In the genomic region with DNA sequence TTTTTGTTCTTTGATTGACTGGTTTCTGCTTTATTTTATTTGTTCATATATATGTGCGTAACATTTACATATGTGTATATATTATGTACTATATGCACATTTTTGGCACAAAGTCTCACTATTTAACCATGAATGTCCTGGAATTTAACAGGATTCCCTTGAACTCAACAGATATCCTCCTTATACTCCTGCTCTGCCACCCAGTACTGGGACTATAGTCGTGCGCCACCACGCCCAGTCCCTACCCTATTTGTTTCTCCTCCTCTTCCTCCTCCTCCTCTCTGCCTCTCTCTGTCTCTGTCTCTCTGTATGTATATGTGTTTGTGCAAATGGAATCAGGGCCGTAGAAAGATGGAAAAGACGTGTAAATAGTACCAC, we compare ENCODE assay signal across 8 mouse cellular contexts. TPM values are rescaled to one million over a fixed set of nuclear protein-coding genes. Genes with fewer than 3 reads are reported as not detected.
DNase-seq lines count a peak whose midpoint lies in the region; ATAC-seq and TF ChIP-seq lines count a peak whose summit lies in the region.

No protein-coding gene starts in this region.

- WGBS in heart, postnatal 0 days, result 17% methylated on average over 6 of the region's 6 CpGs
- WGBS in embryonic facial prominence, embryonic 11.5 days, result 26% methylated on average over 6 of the region's 6 CpGs
- 19% methylated on average over 6 of the region's 6 CpGs for WGBS in intestine, embryonic 14.5 days
- 27% methylated on average over 6 of the region's 6 CpGs for WGBS in midbrain, embryonic 12.5 days

- H3K27ac ChIP-seq in heart, postnatal 0 days (ENCODE audit: low read depth), result no peak overlapping the region
- no peak overlapping the region for H3K27ac ChIP-seq in embryonic facial prominence, embryonic 11.5 days (replicated peaks; ENCODE audit: low read depth, low read length)
- H3K27ac ChIP-seq in intestine, embryonic 14.5 days (ENCODE audit: low read depth), result no peak overlapping the region
- H3K27ac ChIP-seq in midbrain, embryonic 12.5 days (replicated peaks), result no peak overlapping the region

- TF ChIP-seq CTCF in heart, postnatal 0 days (IDR thresholded peaks at IDR 0.05; ENCODE audit: low read depth), result no peak

- H3K4me2 ChIP-seq in heart, postnatal 0 days (ENCODE audit: low read depth, low read length), result peak overlapping the region; percentile 52
- H3K4me2 ChIP-seq in embryonic facial prominence, embryonic 11.5 days (ENCODE audit: low read depth, low read length), result peak overlapping the region; percentile 32
- peak overlapping the region; percentile 71 for H3K4me2 ChIP-seq in intestine, embryonic 14.5 days (ENCODE audit: low read length)
- peak overlapping the region; percentile 51 for H3K4me2 ChIP-seq in midbrain, embryonic 12.5 days (replicated peaks)

- H3K9me3 ChIP-seq in heart, postnatal 0 days (replicated peaks; ENCODE audit: control insufficient read depth, low read length), result no peaks in the 10 kb centered on the region
- H3K9me3 ChIP-seq in embryonic facial prominence, embryonic 11.5 days (replicated peaks; ENCODE audit: control insufficient read depth, low read length), result no peaks in the 10 kb centered on the region
- H3K9me3 ChIP-seq in intestine, embryonic 14.5 days (ENCODE audit: control insufficient read depth, low read length), result no peaks in the 10 kb centered on the region
- H3K9me3 ChIP-seq in midbrain, embryonic 12.5 days, result no peaks in the 10 kb centered on the region

- ATAC-seq in heart, postnatal 0 days (ENCODE audit: insufficient read depth, low read depth), result no peak
- peak; percentile 45 for ATAC-seq in embryonic facial prominence, embryonic 11.5 days (replicated peaks; ENCODE audit: insufficient number of reproducible peaks, low FRiP score, low TSS enrichment, low read depth)
- peak; percentile 52 for ATAC-seq in intestine, embryonic 14.5 days (replicated peaks; ENCODE audit: low FRiP score, low TSS enrichment, low read depth)
- peak; percentile 58 for ATAC-seq in midbrain, embryonic 12.5 days (ENCODE audit: low FRiP score, low read depth)

- H3K9ac ChIP-seq in heart, postnatal 0 days (replicated peaks; ENCODE audit: low read depth, low read length), result no peak overlapping the region
- H3K9ac ChIP-seq in embryonic facial prominence, embryonic 11.5 days (replicated peaks; ENCODE audit: low read length), result peak overlapping the region; percentile 53; the same call in 1 of the 2 replicates
- H3K9ac ChIP-seq in intestine, embryonic 14.5 days (ENCODE audit: low read length), result no peak overlapping the region
- no peak overlapping the region for H3K9ac ChIP-seq in midbrain, embryonic 12.5 days (replicated peaks)

- DNase-seq in heart, postnatal 0 days (ENCODE audit: low spot score), result no peak
- DNase-seq in heart, postnatal 10 days, result no peak
- DNase-seq in embryonic facial prominence, embryonic 11.5 days (ENCODE audit: low spot score), result no peak
- DNase-seq in intestine, embryonic 14.5 days (ENCODE audit: low spot score), result no peak
- no peak for DNase-seq in adrenal gland, adult 2 months
- no peak for DNase-seq in right cerebral cortex, postnatal 36 days (ENCODE audit: low spot score in 2 of 2)
- no peak for DNase-seq in thymus, postnatal 10 days (ENCODE audit: low spot score in 2 of 2)

- intact Hi-C loops in heart, postnatal 10 days (cut with DNase I), result no loop called here

- H3K4me3 ChIP-seq in heart, postnatal 0 days (ENCODE audit: low read depth, low read length), result no peak overlapping the region
- peak overlapping the region; percentile 59; the same call in 1 of the 2 replicates for H3K4me3 ChIP-seq in embryonic facial prominence, embryonic 11.5 days (ENCODE audit: low read depth, low read length)
- no peak overlapping the region for H3K4me3 ChIP-seq in intestine, embryonic 14.5 days (ENCODE audit: low read depth, low read length)
- peak overlapping the region; percentile 23; the same call in 1 of the 2 replicates for H3K4me3 ChIP-seq in midbrain, embryonic 12.5 days

- peaks cover 26% of the 10 kb centered on the region for H3K36me3 ChIP-seq in heart, postnatal 0 days (replicated peaks; ENCODE audit: control insufficient read depth, insufficient read depth, low read length)
- H3K36me3 ChIP-seq in embryonic facial prominence, embryonic 11.5 days (replicated peaks; ENCODE audit: control insufficient read depth, insufficient read depth, low read depth, low read length), result peaks cover 4% of the 10 kb centered on the region
- peaks cover 27% of the 10 kb centered on the region for H3K36me3 ChIP-seq in intestine, embryonic 14.5 days (ENCODE audit: control insufficient read depth, insufficient read depth, low read length)
- peaks cover 27% of the 10 kb centered on the region for H3K36me3 ChIP-seq in midbrain, embryonic 12.5 days

- peaks cover 3% of the 10 kb centered on the region; the same call in 1 of the 2 replicates for H3K4me1 ChIP-seq in heart, postnatal 0 days (ENCODE audit: control insufficient read depth, insufficient read depth)
- peaks cover 4% of the 10 kb centered on the region for H3K4me1 ChIP-seq in embryonic facial prominence, embryonic 11.5 days (ENCODE audit: control insufficient read depth, insufficient read depth, low read length)
- H3K4me1 ChIP-seq in intestine, embryonic 14.5 days (replicated peaks; ENCODE audit: control insufficient read depth, insufficient read depth, low read length), result peaks cover 4% of the 10 kb centered on the region; the same call in 1 of the 2 replicates
- peaks cover 11% of the 10 kb centered on the region for H3K4me1 ChIP-seq in midbrain, embryonic 12.5 days

- no peak for TF ChIP-seq EP300 in heart, postnatal 0 days (IDR thresholded peaks at IDR 0.05; ENCODE audit: low read depth)

- H3K27me3 ChIP-seq in heart, postnatal 0 days (ENCODE audit: control insufficient read depth, insufficient read depth, low read length), result no peaks in the 10 kb centered on the region
- H3K27me3 ChIP-seq in embryonic facial prominence, embryonic 11.5 days (ENCODE audit: control insufficient read depth, insufficient read depth, low read length), result no peaks in the 10 kb centered on the region
- H3K27me3 ChIP-seq in intestine, embryonic 14.5 days (replicated peaks; ENCODE audit: control insufficient read depth, insufficient read depth, low read length), result no peaks in the 10 kb centered on the region
- H3K27me3 ChIP-seq in midbrain, embryonic 12.5 days, result 0 out of 2 replicates have a peak, but pooled peaks cover 5% of the 10 kb centered on the region

RNA-seq across cellular contexts. Expression of a gene that starts 0.4 kb away (rescaled TPM):
- 36.9 and 56.2 TPM in 2 replicates for total RNA-seq in heart, postnatal 0 days (2014; rRNA removed; ENCODE audit: low replicate concordance)
- polyA plus RNA-seq in heart, postnatal 0 days (2015; fragmentation: Nextera tagmentation; extraction: Ambion mirVana), result 25.1 and 26.3 TPM in 2 replicates
- 10 to 100 TPM; 36.3 to 54.4 TPM for total RNA-seq in heart, postnatal 10 days (2021)
- 30.5 and 35.6 TPM in 2 replicates for polyA plus RNA-seq in embryonic facial prominence, embryonic 11.5 days (2014; fragmentation: Nextera tagmentation; extraction: Ambion mirVana)
- polyA plus RNA-seq in intestine, embryonic 14.5 days (2014; fragmentation: Nextera tagmentation; extraction: Ambion mirVana), result 37.9 and 40.1 TPM in 2 replicates
- 45.3 and 46.3 TPM in 2 replicates for polyA plus RNA-seq in midbrain, embryonic 12.5 days (2016; fragmentation: Nextera tagmentation; extraction: Ambion mirVana)
- 10 to 100 TPM; 55.4 to 62.8 TPM for total RNA-seq in adrenal gland, adult 2 months (2021)
- 87.6 and 89.0 TPM in 2 replicates for polyA plus RNA-seq in adrenal gland, adult 2 months (2012; rRNA removed)

RNA-seq across cellular contexts. Expression of a gene that starts 8.1 kb away (rescaled TPM):
- not detected in 2 replicates for total RNA-seq in heart, postnatal 0 days (2014; rRNA removed; ENCODE audit: low replicate concordance)
- 0.14 TPM in 1 of 2 replicates, not detected in the other for polyA plus RNA-seq in heart, postnatal 0 days (2015; fragmentation: Nextera tagmentation; extraction: Ambion mirVana)
- not detected for total RNA-seq in heart, postnatal 10 days (2021)
- polyA plus RNA-seq in embryonic facial prominence, embryonic 11.5 days (2014; fragmentation: Nextera tagmentation; extraction: Ambion mirVana), result 0.25 and 0.38 TPM in 2 replicates
- polyA plus RNA-seq in intestine, embryonic 14.5 days (2014; fragmentation: Nextera tagmentation; extraction: Ambion mirVana), result 0.26 and 0.42 TPM in 2 replicates
- 0.48 and 0.55 TPM in 2 replicates for polyA plus RNA-seq in midbrain, embryonic 12.5 days (2016; fragmentation: Nextera tagmentation; extraction: Ambion mirVana)
- total RNA-seq in adrenal gland, adult 2 months (2021), result not detected
- polyA plus RNA-seq in adrenal gland, adult 2 months (2012; rRNA removed), result 0.18 and 0.68 TPM in 2 replicates

RNA-seq across cellular contexts. Expression of a gene that starts 20.0 kb away (rescaled TPM):
- 38.6 and 67.5 TPM in 2 replicates for total RNA-seq in heart, postnatal 0 days (2014; rRNA removed; ENCODE audit: low replicate concordance)
- 35.9 and 37.6 TPM in 2 replicates for polyA plus RNA-seq in heart, postnatal 0 days (2015; fragmentation: Nextera tagmentation; extraction: Ambion mirVana)
- 10 to 100 TPM; 31.8 to 34.4 TPM for total RNA-seq in heart, postnatal 10 days (2021)
- polyA plus RNA-seq in embryonic facial prominence, embryonic 11.5 days (2014; fragmentation: Nextera tagmentation; extraction: Ambion mirVana), result 65.1 and 72.7 TPM in 2 replicates
- 80.3 and 90.3 TPM in 2 replicates for polyA plus RNA-seq in intestine, embryonic 14.5 days (2014; fragmentation: Nextera tagmentation; extraction: Ambion mirVana)
- 98.8 and 104 TPM in 2 replicates for polyA plus RNA-seq in midbrain, embryonic 12.5 days (2016; fragmentation: Nextera tagmentation; extraction: Ambion mirVana)
- 10 to 100 TPM; 51.6 to 51.8 TPM for total RNA-seq in adrenal gland, adult 2 months (2021)
- polyA plus RNA-seq in adrenal gland, adult 2 months (2012; rRNA removed), result 222 and 226 TPM in 2 replicates

RNA-seq across cellular contexts. Expression of a gene that starts 30.3 kb away (rescaled TPM):
- total RNA-seq in heart, postnatal 0 days (2014; rRNA removed; ENCODE audit: low replicate concordance), result 21.4 and 28.0 TPM in 2 replicates
- 13.2 and 13.7 TPM in 2 replicates for polyA plus RNA-seq in heart, postnatal 0 days (2015; fragmentation: Nextera tagmentation; extraction: Ambion mirVana)
- 1 to 10 TPM; 5.8 to 7.4 TPM for total RNA-seq in heart, postnatal 10 days (2021)
- 2.4 and 2.7 TPM in 2 replicates for polyA plus RNA-seq in embryonic facial prominence, embryonic 11.5 days (2014; fragmentation: Nextera tagmentation; extraction: Ambion mirVana)
- 10.1 and 11.1 TPM in 2 replicates for polyA plus RNA-seq in intestine, embryonic 14.5 days (2014; fragmentation: Nextera tagmentation; extraction: Ambion mirVana)
- polyA plus RNA-seq in midbrain, embryonic 12.5 days (2016; fragmentation: Nextera tagmentation; extraction: Ambion mirVana), result 1.0 and 1.6 TPM in 2 replicates
- 10 to 100 TPM in 1 of 2 experiments, 1 to 10 TPM in 1; 10.0 to 37.2 TPM for total RNA-seq in adrenal gland, adult 2 months (2021)
- 47.0 and 74.7 TPM in 2 replicates for polyA plus RNA-seq in adrenal gland, adult 2 months (2012; rRNA removed)

RNA-seq across cellular contexts. Expression of a gene that starts 30.3 kb away (rescaled TPM):
- 3.5 and 5.5 TPM in 2 replicates for total RNA-seq in heart, postnatal 0 days (2014; rRNA removed; ENCODE audit: low replicate concordance)
- 0.40 and 0.45 TPM in 2 replicates for polyA plus RNA-seq in heart, postnatal 0 days (2015; fragmentation: Nextera tagmentation; extraction: Ambion mirVana)
- total RNA-seq in heart, postnatal 10 days (2021), result 10 to 100 TPM; 22.6 to 27.6 TPM
- 0.14 and 0.21 TPM in 2 replicates for polyA plus RNA-seq in embryonic facial prominence, embryonic 11.5 days (2014; fragmentation: Nextera tagmentation; extraction: Ambion mirVana)
- 0.09 and 0.12 TPM in 2 replicates for polyA plus RNA-seq in intestine, embryonic 14.5 days (2014; fragmentation: Nextera tagmentation; extraction: Ambion mirVana)
- polyA plus RNA-seq in midbrain, embryonic 12.5 days (2016; fragmentation: Nextera tagmentation; extraction: Ambion mirVana), result 0.18 and 0.25 TPM in 2 replicates
- total RNA-seq in adrenal gland, adult 2 months (2021), result 1 to 10 TPM; 5.9 to 6.0 TPM
- 20.2 and 27.8 TPM in 2 replicates for polyA plus RNA-seq in adrenal gland, adult 2 months (2012; rRNA removed)

Comparison
In these comparisons a context has a peak if more than half of its experiments do, and no peak if none do; other contexts are left out.
1. H3K4me3 ChIP-seq: peak in embryonic facial prominence, embryonic 11.5 days (single experiment) and midbrain, embryonic 12.5 days (single experiment); none in heart, postnatal 0 days (single experiment) and intestine, embryonic 14.5 days (single experiment).
2. Peak in every context shown above with its lines, with median percentiles within 50 percentile points of each other: H3K4me2 ChIP-seq.